8 mouse cellular contexts compared by ENCODE assay signal in the genomic region with DNA sequence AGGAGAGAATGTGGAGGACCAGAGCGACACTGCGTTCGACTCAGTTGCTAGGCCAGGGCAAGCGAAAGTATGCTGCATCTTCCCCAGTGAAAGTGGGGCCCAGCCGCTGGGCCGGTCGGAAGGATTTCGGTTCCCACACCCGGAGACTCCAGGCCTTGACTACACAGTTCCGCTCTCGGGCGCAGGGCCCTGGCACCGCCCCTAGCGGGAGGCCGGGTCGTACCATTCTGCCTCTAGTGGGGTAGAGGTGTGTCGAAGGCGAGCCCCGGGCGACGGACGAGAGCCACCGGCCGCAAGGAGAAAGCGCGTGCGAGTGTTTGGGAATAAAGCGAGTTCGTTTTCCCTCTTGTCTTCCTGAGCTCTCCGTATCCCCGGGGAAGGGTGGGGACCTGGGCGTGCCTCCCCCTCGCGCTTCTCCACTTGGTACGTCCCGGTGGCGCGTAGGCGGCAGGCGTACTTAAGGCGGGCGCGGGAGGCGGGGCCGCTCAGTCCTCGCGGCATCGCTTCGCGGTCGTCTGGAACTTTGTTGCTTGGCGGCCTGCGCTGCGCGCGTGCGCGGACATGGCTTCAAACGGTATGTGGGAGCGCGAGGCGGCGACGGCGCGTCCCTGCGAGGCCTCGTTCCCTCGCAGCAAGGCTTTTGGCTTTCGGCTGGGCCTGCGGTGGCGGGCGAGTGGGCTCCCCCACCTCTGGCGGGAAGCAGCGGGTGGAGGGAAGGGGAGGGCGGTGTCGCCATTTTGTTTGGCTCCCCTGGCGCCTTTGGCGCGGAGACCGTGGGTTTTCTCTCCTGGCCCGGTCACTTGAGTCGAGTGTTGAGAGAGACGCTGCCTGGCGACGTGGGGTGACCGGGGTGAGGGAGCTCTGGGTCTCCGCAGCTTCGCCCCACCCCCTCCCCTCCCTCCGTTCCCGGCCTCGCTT. TPM values are rescaled to one million over a fixed set of nuclear protein-coding genes. Genes with fewer than 3 reads are reported as not detected.
DNase-seq lines count a peak whose midpoint lies in the region; ATAC-seq and TF ChIP-seq lines count a peak whose summit lies in the region.

Gene Fus (plus strand): TSS at position 454 of the 918 bp plus-strand sequence.

- no peaks in the 10 kb centered on the region for H3K9me3 ChIP-seq in ES-Bruce4 (replicated peaks; ENCODE audit: control insufficient read depth, insufficient read depth, low read length, poor library complexity, severe bottlenecking)
- H3K9me3 ChIP-seq in forebrain, embryonic 14.5 days (replicated peaks; ENCODE audit: control insufficient read depth, low read length) = no peaks in the 10 kb centered on the region
- no peaks in the 10 kb centered on the region for H3K9me3 ChIP-seq in neural tube, embryonic 15.5 days (replicated peaks)

- DNase-seq in forebrain, embryonic 14.5 days (ENCODE audit: low spot score) = peak; percentile 95
- DNase-seq in heart, postnatal 14 days = peak; percentile 97 to 98
- peak; percentile 95 for DNase-seq in layer of hippocampus, adult 11-12 months (ENCODE audit: low spot score)
- DNase-seq in lung, adult 18-20 months = peak; percentile 92 to 94
- peak; percentile 94 for DNase-seq in testis, postnatal 14 days (ENCODE audit: low spot score)

- WGBS in forebrain, embryonic 14.5 days = under 1% methylated on average over 90 of the region's 92 CpGs
- WGBS in neural tube, embryonic 15.5 days = under 1% methylated on average over 75 of the region's 92 CpGs

- no peaks in the 10 kb centered on the region for H3K27me3 ChIP-seq in ES-Bruce4 (ENCODE audit: control insufficient read depth, insufficient read depth, low read length, poor library complexity, severe bottlenecking)
- H3K27me3 ChIP-seq in forebrain, embryonic 14.5 days (replicated peaks; ENCODE audit: control insufficient read depth, insufficient read depth, low read length) = no peaks in the 10 kb centered on the region
- no peaks in the 10 kb centered on the region for H3K27me3 ChIP-seq in neural tube, embryonic 15.5 days (replicated peaks)

- peak; percentile 95 for TF ChIP-seq POLR2A in ES-Bruce4 (IDR thresholded peaks at IDR 0.05; ENCODE audit: insufficient read depth, low read length)

- ATAC-seq in cerebellum, adult (ENCODE audit: insufficient number of reproducible peaks, low FRiP score, low TSS enrichment) = peak; percentile 95
- peak; percentile 94 for ATAC-seq in forebrain, embryonic 14.5 days
- ATAC-seq in neural tube, embryonic 15.5 days (ENCODE audit: low FRiP score) = peak; percentile 93

- peaks cover 29% of the 10 kb centered on the region for H3K36me3 ChIP-seq in ES-Bruce4 (ENCODE audit: control insufficient read depth, insufficient read depth, low read length, poor library complexity, severe bottlenecking)
- H3K36me3 ChIP-seq in forebrain, embryonic 14.5 days (ENCODE audit: control insufficient read depth, insufficient read depth, low read length) = peaks cover 30% of the 10 kb centered on the region
- peaks cover 25% of the 10 kb centered on the region for H3K36me3 ChIP-seq in neural tube, embryonic 15.5 days

- H3K9ac ChIP-seq in ES-Bruce4 (ENCODE audit: low read depth, poor library complexity, severe bottlenecking) = peak within 1 kb of the TSS; percentile 92
- H3K9ac ChIP-seq in forebrain, embryonic 14.5 days (ENCODE audit: low read length) = peak within 1 kb of the TSS; percentile 89
- peak within 1 kb of the TSS; percentile 99 for H3K9ac ChIP-seq in neural tube, embryonic 15.5 days (replicated peaks)

- peak within 1 kb of the TSS; percentile 88 for H3K4me3 ChIP-seq in ES-Bruce4 (ENCODE audit: low read depth, low read length)
- peak within 1 kb of the TSS; percentile 72 for H3K4me3 ChIP-seq in forebrain, embryonic 14.5 days (ENCODE audit: low read depth, low read length)
- H3K4me3 ChIP-seq in neural tube, embryonic 15.5 days (replicated peaks) = peak within 1 kb of the TSS; percentile 99

- H3K4me1 ChIP-seq in ES-Bruce4 (ENCODE audit: control insufficient read depth, insufficient read depth, low read length) = no peaks in the 10 kb centered on the region
- H3K4me1 ChIP-seq in forebrain, embryonic 14.5 days (ENCODE audit: control insufficient read depth, insufficient read depth, low read length) = peaks cover 18% of the 10 kb centered on the region
- H3K4me1 ChIP-seq in neural tube, embryonic 15.5 days = peaks cover 29% of the 10 kb centered on the region

- H3K4me2 ChIP-seq in forebrain, embryonic 14.5 days (ENCODE audit: low read length) = peak within 1 kb of the TSS; percentile 93
- peak within 1 kb of the TSS; percentile 78 for H3K4me2 ChIP-seq in neural tube, embryonic 15.5 days

- intact Hi-C loops in heart, postnatal 14 days (cut with DNase I) = loop anchor here (2.0 kb wide), 1 partner anchor 30 kb away; no protein-coding TSS in a partner anchor

- TF ChIP-seq CTCF in ES-Bruce4 (IDR thresholded peaks at IDR 0.05; ENCODE audit: low read depth, low read length) = no peak

- 0 out of 2 replicates have a peak, but pooled peaks have one; percentile 15 for TF ChIP-seq EP300 in ES-Bruce4 (IDR thresholded peaks at IDR 0.05; ENCODE audit: insufficient read depth, low read depth, low read length)

- H3K27ac ChIP-seq in ES-Bruce4 (ENCODE audit: insufficient read depth, low read length) = peak within 1 kb of the TSS; percentile 68
- peak within 1 kb of the TSS; percentile 90 for H3K27ac ChIP-seq in forebrain, embryonic 14.5 days (ENCODE audit: low read depth, low read length)
- H3K27ac ChIP-seq in neural tube, embryonic 15.5 days (replicated peaks) = peak within 1 kb of the TSS; percentile 99

RNA-seq across cellular contexts. Expression of gene Fus, which starts in this region (rescaled TPM):
- 1,572 and 1,655 TPM in 2 replicates for polyA plus RNA-seq in ES-Bruce4 (2011; ENCODE audit: insufficient read depth, insufficient read length, low read depth, missing spikeins)
- polyA plus RNA-seq in forebrain, embryonic 14.5 days (2014; fragmentation: Nextera tagmentation; extraction: Ambion mirVana) = 55.9 and 60.1 TPM in 2 replicates
- total RNA-seq in heart, postnatal 14 days (2021) = 100 to 1,000 TPM; 169 to 184 TPM
- polyA plus RNA-seq in neural tube, embryonic 15.5 days (2015; fragmentation: Nextera tagmentation; extraction: Ambion mirVana) = 357 and 362 TPM in 2 replicates

Comparison
In these comparisons a context has a peak if more than half of its experiments do, and no peak if none do; other contexts are left out.
1. Peak in every context shown above with its lines: DNase-seq, ATAC-seq, H3K4me3 ChIP-seq and H3K27ac ChIP-seq.